Mouse (Mus musculus) bone marrow macrophage, adult 2 months (primary cell): ENCODE measurements at regions not wholly inside any gene's neighbourhood (a gene's known extent, or its start where the extent isn't known, plus 50 kb on each side); places are given as distances from the start of the nearest gene placed in this dataset.

Source experiments
- CTCF ChIP-seq: IDR thresholded peaks from 2 replicates; pipeline ENCODE4 v1.5.1; 2012; ENCODE audit warnings: low read depth, mild to moderate bottlenecking, low read length, moderate library complexity
- POLR2A ChIP-seq: IDR thresholded peaks from 2 replicates; pipeline ENCODE4 v1.6.1; 2012; ENCODE audit warnings: mild to moderate bottlenecking, low read depth, low read length, borderline replicate concordance

DNA sequence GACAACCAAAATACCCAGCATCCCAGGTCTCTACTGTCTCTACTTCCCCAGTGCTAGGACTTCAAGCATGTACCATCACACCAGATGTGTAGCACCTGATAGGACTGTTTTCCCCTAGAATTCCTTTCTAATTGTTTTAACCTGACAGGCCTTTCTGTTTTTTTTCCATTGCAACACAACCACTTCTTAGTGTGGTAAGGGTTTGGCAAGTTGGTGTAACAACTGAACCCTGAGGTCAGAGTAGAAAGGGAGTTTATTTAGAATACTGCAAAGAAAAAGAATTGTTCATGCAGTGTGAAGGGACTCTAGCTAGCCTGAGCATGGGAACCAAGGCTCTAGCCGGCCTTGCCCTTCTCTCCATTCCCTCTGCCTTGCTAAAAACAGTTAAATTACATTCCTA is 226.1 kb downstream of the Mreg start:
- TF ChIP-seq CTCF (no peak), POLR2A (no peak)
